8 mouse cellular contexts compared by ENCODE assay signal in genomic region chr19:27425656-27426055, GRCm38 (mm10). TPM values are rescaled to one million over a fixed set of nuclear protein-coding genes. Genes with fewer than 3 reads are reported as not detected.
DNase-seq lines count a peak whose midpoint lies in the region; ATAC-seq and TF ChIP-seq lines count a peak whose summit lies in the region.

No protein-coding gene starts in this region.

- H3K9me3 ChIP-seq in hindbrain, embryonic 10.5 days: no peaks in the 10 kb centered on the region
- no peaks in the 10 kb centered on the region for H3K9me3 ChIP-seq in hindbrain, embryonic 16.5 days (ENCODE audit: control insufficient read depth, low read length)
- H3K9me3 ChIP-seq in G1E (replicated peaks): no peaks in the 10 kb centered on the region

- H3K4me1 ChIP-seq in hindbrain, embryonic 10.5 days (replicated peaks): peaks cover 15% of the 10 kb centered on the region
- peaks cover 15% of the 10 kb centered on the region for H3K4me1 ChIP-seq in hindbrain, embryonic 16.5 days (ENCODE audit: control insufficient read depth, insufficient read depth, low read depth, low read length)
- H3K4me1 ChIP-seq in G1E (ENCODE audit: insufficient read depth, low read depth, low read length): peaks cover 24% of the 10 kb centered on the region

- no peaks in the 10 kb centered on the region for H3K27me3 ChIP-seq in hindbrain, embryonic 10.5 days (ENCODE audit: insufficient read depth, poor library complexity, severe bottlenecking)
- no peaks in the 10 kb centered on the region for H3K27me3 ChIP-seq in hindbrain, embryonic 16.5 days (replicated peaks; ENCODE audit: control insufficient read depth, insufficient read depth, low read length)
- H3K27me3 ChIP-seq in G1E (ENCODE audit: insufficient read depth, low read length): no peaks in the 10 kb centered on the region

- no peak overlapping the region for H3K27ac ChIP-seq in hindbrain, embryonic 10.5 days
- no peak overlapping the region for H3K27ac ChIP-seq in hindbrain, embryonic 16.5 days (ENCODE audit: low read depth, low read length)

- H3K4me3 ChIP-seq in hindbrain, embryonic 10.5 days: no peak overlapping the region
- no peak overlapping the region for H3K4me3 ChIP-seq in hindbrain, embryonic 16.5 days (ENCODE audit: low read length)
- H3K4me3 ChIP-seq in G1E (ENCODE audit: low read depth, low read length): no peak overlapping the region

- DNase-seq in hindbrain, embryonic 10.5 days (ENCODE audit: low spot score): peak; percentile 19
- DNase-seq in 3134 (ENCODE audit: extremely low read depth, insufficient read length, low spot score) (peak; percentile 37), G1E (ENCODE audit: low spot score) (no peak)
- DNase-seq in cerebellum, adult 9-11 months: peak; percentile 63
- DNase-seq in kidney, postnatal 14 days: peak; percentile 61
- DNase-seq in naive thymus-derived CD4-positive, alpha-beta T cell, adult 2 months (ENCODE audit: low read depth): peak; percentile 62

- 83% methylated on average over 7 of the region's 7 CpGs for WGBS in hindbrain, embryonic 10.5 days
- 67% methylated on average over 7 of the region's 7 CpGs for WGBS in hindbrain, embryonic 16.5 days

- no peak overlapping the region for H3K9ac ChIP-seq in hindbrain, embryonic 16.5 days (ENCODE audit: low read depth, low read length)

- no peak for ATAC-seq in hindbrain, embryonic 16.5 days
- ATAC-seq in G1E (ENCODE audit: extremely low read depth, insufficient number of reproducible peaks, low FRiP score, poor library complexity, severe bottlenecking): no peak
- no peak for ATAC-seq in erythroblast, adult 5-6 weeks (replicated peaks; ENCODE audit: low FRiP score, poor library complexity, severe bottlenecking)

- no peak overlapping the region for H3K4me2 ChIP-seq in hindbrain, embryonic 16.5 days (ENCODE audit: low read length)

- peaks cover 55% of the 10 kb centered on the region for H3K36me3 ChIP-seq in hindbrain, embryonic 10.5 days
- peaks cover 17% of the 10 kb centered on the region for H3K36me3 ChIP-seq in hindbrain, embryonic 16.5 days (ENCODE audit: control insufficient read depth, insufficient read depth, low read length)
- peaks cover 66% of the 10 kb centered on the region for H3K36me3 ChIP-seq in G1E (replicated peaks)

- peak; percentile 36; the same call in 1 of the 2 replicates for TF ChIP-seq CTCF in G1E (IDR thresholded peaks at IDR 0.05; ENCODE audit: low read depth, low read length)

RNA-seq across cellular contexts. Expression of gene Pum3, which starts 4.0 kb away (rescaled TPM):
- 56.0 and 79.4 TPM in 2 replicates for polyA plus RNA-seq in hindbrain, embryonic 10.5 days (2016; fragmentation: Nextera tagmentation; extraction: Ambion mirVana)
- 51.7 TPM in 2 replicates for polyA plus RNA-seq in hindbrain, embryonic 16.5 days (2015; fragmentation: Nextera tagmentation; extraction: Ambion mirVana)
- 221 and 257 TPM in 2 replicates for total RNA-seq in G1E (2014; fragmentation: Nextera tagmentation)
- total RNA-seq in G1E (2017): 93.2 and 122 TPM in 2 replicates
- polyA plus RNA-seq in G1E (2012): 52.4 and 54.4 TPM in 2 replicates
- total RNA-seq in erythroblast, adult 5-6 weeks (2015; ENCODE audit: low replicate concordance): 28.4 and 57.3 TPM in 2 replicates
- 19.8 and 26.0 TPM in 2 replicates for total RNA-seq in erythroblast, adult 5-6 weeks (2017; ENCODE audit: low replicate concordance)
